Mouse (Mus musculus): ENCODE results near the gene Prrc2b.

Gene Prrc2b

DNA sequence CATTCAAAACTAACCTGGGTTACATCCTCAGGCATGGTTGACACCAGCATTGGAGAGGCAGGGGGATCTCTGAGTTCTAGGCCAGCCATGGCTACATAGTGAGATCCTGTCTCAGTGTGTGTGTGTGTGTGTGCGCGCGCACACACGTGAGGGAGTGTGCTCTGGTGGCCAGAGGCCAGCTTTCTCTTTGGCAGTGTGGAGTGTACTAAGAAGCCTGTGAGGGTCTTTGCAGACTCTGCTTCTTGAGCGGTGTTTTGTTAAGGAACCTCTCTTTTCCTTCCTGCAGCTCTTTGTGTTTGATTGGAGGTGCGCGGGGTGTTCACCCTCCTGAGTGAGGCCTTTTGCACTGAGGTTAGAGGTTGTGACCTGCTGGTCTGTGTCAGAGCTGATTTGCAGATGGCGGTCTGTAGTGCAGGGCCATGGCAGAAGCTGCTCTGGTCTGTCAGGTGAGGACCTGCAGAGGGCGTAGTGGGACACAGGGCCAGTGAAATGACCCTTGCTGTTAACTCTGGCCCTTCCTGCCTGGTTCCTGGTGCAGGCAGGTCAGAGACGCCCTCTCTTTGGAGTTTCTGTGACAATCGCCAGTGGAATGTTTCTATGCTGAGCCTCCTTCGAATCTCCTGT, 7.8 kb downstream of the Prrc2b start:
- intact Hi-C loops (cut with DNase I), result no loop called here

DNA sequence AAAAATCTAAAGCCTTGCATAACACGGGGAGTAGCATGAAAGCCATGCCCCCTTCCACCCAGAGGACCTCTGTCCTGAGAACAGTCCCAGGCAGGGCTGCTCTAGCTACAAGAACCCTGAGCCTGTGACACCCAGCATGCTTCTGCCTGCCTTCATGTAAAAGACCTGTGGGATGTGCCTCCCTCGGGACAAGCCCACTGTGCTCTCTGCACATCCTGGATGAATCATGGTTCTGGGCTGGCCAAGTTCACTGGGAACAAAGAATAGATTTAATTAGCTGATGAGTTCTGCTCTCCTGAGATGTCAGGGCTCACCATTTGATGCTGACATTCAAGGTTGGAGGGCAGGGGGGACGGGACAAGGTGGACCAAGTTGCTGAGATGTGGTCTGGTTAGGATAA, 9.6 kb downstream of the Prrc2b start:
- intact Hi-C loops (cut with DNase I), result no loop called here

DNA sequence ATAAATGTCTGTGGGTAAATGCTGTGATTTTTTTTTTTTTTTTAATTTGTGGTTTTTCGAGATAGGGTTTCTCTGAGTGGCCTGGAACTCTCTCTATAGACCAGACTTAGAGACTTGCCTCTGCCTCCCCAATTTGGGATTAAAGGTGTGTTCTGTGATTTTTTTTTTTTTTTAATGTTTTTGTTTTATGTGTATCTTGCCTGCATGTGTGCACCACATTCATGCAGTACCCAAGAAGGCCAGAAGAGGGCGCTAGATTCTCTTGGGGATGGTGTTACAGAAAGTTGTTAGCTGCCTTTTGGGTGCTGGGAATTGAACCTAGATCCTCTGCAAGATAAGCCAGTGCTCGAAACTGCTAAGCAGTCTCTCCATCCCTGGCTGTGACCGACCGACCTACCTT, 10.1 kb downstream of the Prrc2b start:
- intact Hi-C loops (cut with DNase I), result no loop called here

DNA sequence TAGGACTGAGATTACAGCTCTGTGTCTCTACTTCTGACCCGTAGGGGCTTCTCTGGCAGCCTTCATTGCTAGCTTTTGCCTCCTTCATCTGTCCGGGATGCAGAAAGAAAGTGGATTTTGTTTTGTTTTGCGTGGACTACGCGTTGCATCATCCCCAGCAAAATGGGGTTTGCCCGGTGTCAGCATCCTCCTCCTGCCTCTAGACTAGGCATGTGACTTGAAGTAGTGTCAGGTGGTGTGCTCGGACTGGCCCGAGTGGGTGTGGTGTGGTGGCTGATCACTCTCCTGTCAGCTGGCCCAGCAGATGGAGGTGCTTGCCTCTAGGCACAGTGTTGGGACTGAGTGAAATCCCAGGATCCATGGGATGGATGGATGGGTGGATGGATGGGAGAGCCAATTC, 11.2 kb downstream of the Prrc2b start:
- intact Hi-C loops (cut with DNase I), result no loop called here

DNA sequence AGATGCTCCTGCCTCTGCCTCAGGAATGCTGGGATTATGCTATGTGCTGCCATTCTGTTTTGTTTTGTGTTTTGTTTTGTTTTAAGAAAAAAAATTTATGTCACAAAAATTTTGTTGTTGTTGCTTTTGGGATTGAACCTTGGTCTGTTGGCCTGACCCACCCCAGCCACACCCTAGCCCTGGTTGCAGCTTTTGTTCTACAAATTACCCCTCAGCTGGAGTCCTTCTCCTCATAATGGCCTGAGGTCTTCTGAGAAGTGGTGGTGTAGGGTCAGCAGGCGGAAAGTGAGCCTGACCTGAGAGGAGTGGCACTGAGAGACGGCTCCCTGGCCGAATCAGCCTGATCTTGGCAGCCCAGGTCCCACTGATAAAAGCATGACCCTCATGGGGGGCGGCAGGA, 11.8 kb downstream of the Prrc2b start:
- intact Hi-C loops (cut with DNase I), result no loop called here

DNA sequence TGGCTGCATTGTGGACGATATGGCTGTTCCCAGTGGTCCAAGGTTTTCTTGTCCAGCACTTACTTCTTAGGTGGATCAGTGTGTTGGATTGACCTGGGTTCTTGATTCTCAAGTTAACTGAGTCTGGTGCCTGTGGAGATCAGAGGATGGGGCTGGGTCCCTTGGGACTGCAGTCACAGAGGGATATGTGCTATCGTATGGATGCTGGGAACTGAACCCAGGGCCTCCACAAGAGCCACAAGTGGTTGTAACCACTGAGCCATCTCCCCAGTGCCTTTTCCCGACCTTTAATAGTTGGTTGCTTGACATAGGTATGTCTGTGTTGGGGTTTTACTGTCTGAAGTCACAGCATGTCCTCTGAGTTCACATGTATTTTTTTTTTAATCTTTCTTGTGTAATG, 12.2 kb downstream of the Prrc2b start:
- intact Hi-C loops (cut with DNase I), result no loop called here

DNA sequence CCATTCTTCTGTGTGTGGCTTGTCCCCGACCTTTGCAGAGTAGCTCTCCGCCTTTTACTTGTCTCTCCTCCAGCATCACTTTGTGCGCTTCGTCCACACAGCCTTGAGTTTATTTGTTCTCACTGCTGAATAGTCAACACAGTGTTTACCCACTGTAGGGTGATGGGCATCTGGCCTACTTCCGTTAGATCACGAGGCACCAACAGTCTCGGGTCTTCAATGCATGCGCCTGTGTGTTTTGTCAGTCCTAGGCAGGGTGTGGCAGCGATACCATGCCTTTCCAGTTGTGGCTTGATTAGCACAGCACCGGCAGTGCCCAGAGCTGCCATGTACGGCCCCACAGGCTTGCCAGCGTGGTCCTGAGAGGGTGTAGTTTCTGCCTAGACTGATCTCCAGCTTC, 13.6 kb downstream of the Prrc2b start:
- intact Hi-C loops (cut with DNase I), result no loop called here

DNA sequence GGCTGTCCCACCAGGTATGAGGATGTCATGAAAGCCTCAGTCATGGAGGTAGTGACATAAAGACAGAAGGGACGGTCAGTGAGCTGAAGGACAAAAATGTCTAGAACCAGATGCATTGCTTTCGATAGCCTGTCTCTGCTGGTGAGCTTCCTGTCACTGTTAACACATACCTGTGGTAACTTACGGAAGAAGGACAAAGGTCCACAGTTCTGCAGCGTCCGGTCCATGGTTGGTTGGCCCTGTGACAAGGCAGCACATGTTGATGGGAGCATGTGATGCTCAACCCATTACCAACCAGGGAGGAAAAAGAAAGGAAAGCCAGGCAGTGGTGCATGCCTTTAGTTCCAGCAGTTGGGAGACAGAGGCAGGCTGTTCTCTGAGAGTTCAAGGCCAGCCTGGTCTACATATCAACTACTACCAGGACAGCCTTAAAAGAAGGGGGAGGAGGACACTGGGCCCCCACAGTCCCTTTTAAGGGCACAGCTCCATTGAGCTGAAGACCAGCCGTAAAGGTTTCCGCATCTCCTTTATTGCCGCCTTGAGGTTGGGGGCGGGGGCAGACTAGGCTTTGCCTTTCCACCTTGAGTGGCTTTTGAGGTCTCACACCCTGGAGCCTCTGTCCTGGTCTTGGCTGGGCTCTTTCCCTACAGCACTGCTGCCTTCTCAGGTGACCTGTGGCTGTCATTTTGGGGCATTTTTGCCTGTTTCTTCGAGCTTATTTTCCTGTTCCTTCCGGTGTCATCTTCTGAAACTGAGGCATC, 14.3 kb downstream of the Prrc2b start:
- intact Hi-C loops (cut with DNase I), result no loop called here

DNA sequence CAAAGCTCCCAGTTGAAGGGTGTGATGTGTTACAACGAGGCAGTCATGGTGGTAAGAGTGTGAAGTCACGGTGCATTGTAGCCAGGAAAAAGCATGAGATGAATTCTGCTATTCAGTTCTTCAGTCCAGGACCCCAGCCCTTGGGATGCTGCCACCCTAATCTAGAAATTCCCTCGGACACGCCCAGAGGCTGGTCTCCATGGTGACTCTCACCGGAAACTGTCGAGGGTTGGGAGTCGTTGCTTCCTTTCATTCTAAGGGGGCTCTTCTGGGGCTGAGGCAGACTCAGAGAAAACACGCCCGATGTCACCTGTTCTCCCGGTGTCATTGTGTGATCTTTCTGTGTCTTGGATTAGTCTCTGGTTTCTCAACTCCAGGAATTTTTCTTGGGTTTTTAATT, 15.7 kb downstream of the Prrc2b start:
- intact Hi-C loops (cut with DNase I), result no loop called here

DNA sequence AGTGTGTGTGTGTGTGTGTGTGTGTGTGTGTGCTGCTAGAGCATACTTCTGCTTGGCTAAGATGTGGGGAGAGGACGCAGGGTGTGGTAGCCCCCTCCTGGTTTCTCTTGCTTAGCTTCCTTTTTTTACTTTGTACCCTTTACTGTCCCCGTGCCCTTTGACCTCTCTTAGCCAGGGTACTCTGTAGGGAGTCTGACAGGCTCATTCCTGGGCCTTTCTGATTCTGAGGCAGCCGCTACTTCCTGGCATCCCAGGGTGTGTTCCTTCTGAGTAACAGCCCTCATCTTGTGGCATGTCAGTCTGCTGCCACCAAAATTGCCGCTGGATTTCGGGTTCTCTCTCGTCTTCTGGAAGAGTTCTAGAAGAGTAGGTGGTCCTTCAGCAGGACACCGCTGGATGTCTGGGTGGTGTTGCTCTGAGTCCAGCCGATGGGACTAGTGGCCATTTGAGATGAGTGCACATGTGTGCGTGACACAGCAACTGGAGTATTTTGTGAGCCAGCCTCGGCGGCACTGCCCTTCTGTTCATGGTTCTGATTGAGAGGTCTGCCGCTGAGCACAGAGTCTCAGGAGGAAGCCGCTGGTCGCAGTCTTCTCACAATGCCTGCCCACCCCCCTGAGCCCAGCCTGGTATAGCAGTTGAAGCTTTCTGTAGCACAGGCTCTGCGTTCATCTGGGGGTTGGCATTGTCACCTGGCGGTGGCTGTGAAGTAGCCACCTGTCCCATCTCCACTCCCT, 16.3 kb downstream of the Prrc2b start:
- intact Hi-C loops (cut with DNase I), result no loop called here

DNA sequence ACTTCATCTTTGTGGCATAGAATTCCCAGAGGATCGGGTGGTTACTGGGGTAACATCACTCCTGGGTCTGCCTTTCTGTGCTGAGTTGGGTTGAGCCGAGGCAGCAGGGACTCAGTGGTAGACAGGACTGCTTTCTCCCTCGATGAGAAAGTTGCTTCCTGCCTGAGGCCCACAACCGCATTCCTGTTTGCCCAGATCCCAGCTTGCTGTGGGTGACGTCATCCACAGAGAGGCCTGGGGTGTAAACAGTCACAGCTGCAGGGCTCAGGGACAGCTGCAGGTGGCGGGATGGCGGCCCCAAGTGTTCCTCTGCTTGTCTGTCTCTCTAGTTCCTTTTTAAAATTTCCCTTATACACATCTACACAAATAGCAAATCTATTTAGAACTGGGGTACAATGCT, 16.9 kb downstream of the Prrc2b start:
- intact Hi-C loops (cut with DNase I), result no loop called here

DNA sequence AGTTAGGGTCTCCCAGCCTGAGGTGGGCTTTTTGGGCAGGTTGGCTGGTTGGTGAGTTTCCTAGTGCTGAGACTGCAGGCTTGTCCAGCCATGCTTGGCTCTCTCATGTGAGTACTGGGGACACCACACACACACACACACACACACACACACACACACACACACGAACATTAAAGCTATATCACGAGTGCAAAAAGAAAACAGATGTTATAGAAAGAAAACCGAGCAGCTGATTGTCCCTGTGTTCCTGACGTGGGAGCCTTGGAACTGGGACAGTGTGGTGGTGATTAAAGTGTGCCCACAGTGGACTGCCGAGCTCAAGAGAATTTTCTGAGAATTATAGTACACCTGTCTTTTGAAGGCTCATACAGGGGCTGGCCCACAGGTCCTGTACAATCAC, 18.4 kb downstream of the Prrc2b start:
- intact Hi-C loops (cut with DNase I), result no loop called here

DNA sequence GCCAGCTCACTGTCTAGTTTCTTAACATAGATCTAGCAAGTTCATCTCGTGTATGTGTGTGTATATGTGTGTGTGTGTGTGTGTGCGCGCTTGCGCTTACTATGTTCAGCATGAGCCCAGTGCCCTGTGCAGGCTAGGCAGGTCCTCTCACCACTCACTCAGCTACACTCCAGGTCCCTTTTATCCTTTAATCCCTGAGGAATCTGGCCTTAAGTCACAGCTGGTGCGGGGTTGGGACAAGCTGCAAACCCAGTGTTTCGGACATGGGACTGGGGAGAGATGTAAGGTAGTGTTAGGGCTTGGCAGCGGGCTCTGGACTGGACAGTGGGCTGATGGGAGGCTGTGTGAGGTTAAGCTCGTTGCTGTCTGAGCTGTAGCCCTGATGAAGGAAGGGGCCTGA, 19.1 kb downstream of the Prrc2b start:
- intact Hi-C loops (cut with DNase I), result no loop called here

DNA sequence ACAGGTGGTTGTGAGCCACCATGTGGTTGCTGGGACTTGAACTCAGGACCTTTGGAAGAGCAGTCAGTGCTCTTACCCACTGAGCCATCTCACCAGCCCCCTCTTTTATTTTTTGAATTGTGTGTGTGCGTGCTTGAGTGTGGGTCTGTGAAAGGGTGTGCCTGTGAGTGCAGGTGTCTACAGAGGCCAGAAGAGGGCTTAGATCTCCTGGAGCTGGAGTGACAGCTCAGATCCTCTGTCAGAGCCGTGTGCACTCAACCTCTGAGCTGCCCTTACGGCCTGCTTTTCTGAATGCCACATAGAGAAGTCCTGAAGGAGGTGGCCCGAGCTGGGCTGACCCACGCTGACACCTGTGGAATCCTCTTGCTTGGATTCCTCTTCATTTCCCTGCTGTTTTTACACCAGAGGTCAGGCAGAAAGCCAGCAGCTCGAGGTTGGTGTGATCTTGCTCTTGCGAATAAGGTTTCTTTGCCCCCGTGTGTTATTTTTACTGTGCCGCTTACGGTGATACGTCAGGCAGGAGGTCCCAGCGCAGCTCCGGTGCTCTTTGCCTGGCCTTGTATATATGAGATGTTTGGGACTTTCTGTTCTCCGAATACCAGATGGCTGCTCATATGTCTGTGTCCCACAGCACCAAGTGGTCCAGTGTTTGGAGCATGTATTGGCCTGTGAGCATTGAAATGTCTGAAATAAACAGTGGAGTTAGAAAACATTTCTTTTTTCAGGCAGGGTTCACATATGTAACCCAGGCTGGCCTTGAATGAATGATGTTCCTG, 21.0 kb downstream of the Prrc2b start:
- intact Hi-C loops (cut with DNase I), result no loop called here

DNA sequence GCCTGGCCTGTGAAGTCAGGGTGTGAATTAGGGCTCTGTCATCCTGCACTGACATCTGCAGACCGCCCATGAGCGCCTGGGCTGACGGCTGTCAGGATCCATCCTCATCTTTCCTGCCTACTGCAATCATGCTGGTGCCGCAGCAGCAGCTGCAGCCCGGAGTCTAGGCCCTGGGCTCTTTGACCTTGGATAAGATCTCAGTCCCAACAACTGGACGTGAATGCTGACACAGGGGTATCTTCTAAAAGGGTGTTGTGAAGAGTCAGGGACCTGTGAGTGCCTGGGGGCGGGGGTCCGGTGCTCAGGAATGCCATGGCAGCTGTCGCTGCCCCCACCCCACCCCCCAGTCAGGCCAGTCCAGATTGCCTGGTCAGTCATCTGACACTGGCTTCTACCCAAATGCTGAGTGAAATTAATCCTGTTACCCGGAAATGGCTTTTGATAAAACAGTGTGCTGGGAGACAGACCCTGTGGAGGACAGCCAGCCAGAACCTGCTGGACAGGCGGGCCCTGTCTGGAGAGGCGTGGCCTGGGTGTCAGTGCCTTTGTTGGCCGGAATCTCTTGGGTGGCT, 23.4 kb downstream of the Prrc2b start:
- intact Hi-C loops (cut with DNase I), result no loop called here

DNA sequence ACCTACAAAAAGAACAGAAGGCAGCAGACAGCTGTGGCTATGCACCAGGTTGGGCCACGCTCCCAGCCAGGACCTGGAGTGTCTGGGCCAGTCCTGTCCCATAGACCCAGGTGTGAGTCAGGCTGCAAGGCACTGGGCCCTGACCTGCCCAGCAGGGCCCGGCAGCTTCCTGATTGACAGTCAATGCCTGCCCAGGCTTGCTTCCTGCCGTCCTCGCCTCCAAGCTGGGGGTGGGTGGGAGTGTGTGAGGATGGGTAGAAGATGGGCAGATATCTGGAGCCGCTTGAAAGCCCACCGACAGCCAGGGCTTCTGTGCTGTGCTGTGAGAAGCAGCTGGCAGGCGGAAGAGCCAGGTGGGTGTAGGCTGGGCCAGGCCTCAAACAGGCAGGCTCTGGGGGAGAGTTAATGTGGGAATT, 24.2 kb downstream of the Prrc2b start:
- intact Hi-C loops (cut with DNase I), result no loop called here

DNA sequence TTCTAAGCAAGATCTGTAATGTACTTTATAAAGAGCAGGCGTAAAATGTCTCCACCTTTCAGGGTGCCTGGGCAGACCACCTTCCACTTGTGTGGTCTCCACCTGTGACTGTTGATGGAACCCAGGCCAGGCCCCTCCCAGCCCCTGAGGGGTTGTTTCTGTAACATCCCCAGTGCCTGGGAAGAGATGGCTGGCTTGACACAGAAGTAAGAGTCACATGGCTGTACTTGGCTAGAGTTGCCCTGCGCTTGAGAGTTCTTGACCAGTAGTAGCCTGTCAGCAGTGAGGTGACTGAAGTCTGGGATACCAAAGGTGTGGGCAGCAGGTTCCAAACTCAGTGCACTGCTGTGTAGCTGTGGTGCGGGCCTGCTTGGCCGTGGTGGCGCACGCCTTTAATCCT, 24.6 kb downstream of the Prrc2b start:
- intact Hi-C loops (cut with DNase I), result no loop called here

DNA sequence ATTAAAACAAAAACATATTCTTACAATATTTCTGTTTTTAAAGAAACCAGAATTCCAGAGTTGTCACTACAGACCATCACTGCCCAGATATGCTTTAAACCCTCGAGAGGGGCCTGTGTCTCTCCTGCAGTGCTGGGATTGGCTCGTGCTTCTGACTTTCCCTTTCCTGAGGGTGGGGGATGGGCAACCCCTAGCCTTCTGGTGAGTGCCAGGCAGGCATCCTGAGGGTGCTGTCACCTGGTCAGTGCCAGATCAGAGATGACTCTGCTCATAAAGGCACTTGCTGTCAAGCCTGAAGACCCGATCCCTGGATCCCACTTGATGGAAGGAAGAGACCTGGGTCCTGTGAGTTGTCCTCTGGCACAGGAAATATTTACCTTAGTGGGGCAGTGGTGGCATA, 26.0 kb downstream of the Prrc2b start:
- intact Hi-C loops (cut with DNase I), result no loop called here

DNA sequence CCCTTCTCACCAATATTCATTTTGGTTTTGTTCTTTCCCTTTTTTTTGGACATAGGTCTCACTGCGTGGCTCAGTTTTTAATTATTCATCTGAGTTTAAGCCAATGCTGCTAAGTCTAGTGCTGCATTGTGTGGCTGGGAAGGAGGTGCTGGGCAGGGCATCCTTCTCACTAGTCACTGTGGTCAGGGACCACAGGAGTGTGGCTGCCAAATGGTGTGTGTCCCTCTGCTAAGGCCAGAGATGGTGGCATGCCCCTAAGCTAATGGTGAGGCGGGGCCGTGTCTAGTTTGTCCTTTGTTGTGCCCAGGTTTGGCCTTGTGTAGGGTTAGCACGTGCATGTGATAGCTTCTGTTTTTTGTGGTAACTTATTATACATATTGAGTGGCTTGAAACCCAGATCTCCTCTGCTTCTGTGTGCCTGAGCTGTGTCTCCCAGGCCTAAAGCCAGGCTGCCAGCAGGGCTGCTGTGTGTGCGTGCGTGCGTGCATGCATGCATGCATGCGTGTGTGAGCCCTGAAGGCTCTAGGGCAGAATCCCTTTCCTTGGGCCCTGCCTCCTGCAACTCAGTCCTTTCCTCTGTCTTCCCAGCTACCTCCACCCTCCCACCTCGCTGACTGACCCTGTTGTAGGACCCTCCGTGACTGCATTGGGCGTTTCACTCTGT, 26.6 kb downstream of the Prrc2b start:
- intact Hi-C loops (cut with DNase I), result no loop called here

DNA sequence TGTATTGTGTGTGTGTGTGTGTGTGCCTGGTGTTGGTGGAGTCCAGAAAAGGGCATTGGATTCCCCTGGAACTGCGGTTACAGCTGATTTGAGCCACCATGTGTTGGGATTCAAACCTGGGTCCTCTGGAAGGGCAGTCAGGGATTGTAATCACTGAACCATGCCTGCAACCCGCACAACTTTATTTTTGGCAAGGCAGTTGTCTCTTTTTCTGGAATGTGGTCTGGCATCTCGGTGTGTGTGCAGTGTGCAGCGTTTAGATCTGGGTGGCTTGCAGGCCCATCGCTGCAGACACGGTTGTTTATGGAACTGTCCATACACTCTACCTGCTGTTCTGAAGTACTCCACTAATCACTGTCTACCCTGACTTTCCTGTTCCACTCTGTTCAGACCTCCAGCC, 28.5 kb downstream of the Prrc2b start:
- intact Hi-C loops (cut with DNase I), result no loop called here

DNA sequence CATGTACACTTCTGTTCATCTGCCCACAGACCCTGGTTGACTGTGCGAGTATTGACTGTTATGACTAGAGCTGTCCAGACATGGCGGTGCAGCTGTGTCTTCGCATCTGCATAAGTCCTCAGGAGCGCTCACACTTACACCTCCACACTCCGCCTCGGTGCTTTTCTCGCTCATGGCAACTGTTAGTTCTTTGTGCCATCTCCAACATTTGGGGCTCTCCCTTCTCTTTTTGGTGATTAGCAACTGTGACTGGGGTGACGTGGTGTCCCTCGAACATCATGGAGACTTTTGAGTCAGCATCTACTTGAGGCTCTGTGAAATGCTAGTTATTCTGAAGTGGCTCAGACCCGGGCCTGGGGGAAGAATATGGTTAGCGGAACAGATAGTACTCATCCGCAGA, 29.2 kb downstream of the Prrc2b start:
- intact Hi-C loops (cut with DNase I), result no loop called here

Measured in adrenal gland (tissue).